Mouse (Mus musculus): ENCODE data around the gene Atp6v1g1. TPM values are rescaled to one million over a fixed set of nuclear protein-coding genes. Genes with fewer than 3 reads are reported as not detected.

The Atp6v1g1 gene
- total and polyA plus RNA-seq, 3 experiments = 78.7 to 143 (median 95.1) TPM

DNA sequence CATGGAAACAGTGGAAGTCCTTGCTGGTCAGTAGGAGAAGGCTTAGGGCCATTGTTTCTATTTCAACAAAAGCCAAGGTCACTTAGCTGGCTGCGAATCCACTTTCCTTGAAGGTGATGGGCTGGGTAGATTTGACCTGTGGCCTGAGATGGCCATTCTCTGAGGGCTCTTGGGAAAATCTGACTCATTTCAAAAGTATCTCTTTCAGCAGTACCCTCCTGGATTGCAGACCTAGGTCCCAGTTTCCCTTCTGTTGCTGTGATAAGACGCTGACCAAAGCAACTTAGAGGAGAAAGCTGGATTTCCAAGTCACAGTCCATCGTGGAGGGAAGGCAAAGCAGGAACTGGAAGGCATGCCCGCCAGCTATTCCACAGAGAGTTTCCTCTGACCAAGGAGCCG, 40.6 kb upstream of the Atp6v1g1 start:
- H3K79me2 ChIP-seq (replicated peaks; ENCODE audit: control insufficient read depth, extremely low read depth, insufficient read depth, poor library complexity, severe bottlenecking) = no peaks in the 10 kb centered on the region
- H3K36me3 ChIP-seq (replicated peaks in 1 of 2; ENCODE audit: control insufficient read depth in 1 of 2, insufficient read depth in 1 of 2, low read length in 1 of 2) = no peaks in the 10 kb centered on the region
- TF ChIP-seq JUN (IDR thresholded peaks at IDR 0.05; ENCODE audit: insufficient read depth, low read depth, low read length) (peak; percentile 42), EP300 (IDR thresholded peaks at IDR 0.05; ENCODE audit: low read length) (peak; percentile 39; the same call in 1 of the 2 replicates), JUND (conservative IDR thresholded peaks at IDR 0.05; ENCODE audit: low read depth, low read length) (peak; percentile 77), ZC3H11A (IDR thresholded peaks at IDR 0.05; ENCODE audit: low read depth, low read length) (no peak), ZKSCAN1 (IDR thresholded peaks at IDR 0.05; ENCODE audit: borderline replicate concordance, low read depth, low read length) (no peak), IRF4 (IDR thresholded peaks at IDR 0.05; ENCODE audit: low read depth, low read length) (peak; percentile 86)
- dilution Hi-C loops (cut with MboI; ENCODE audit: extremely low pct_ligation_motif_present, extremely low pct_unique_long_range_greater_than_20kb, low sequenced_read_pairs) (no loop called here), in situ Hi-C loops (cut with MboI; ENCODE audit: low pct_ligation_motif_present, low pct_unique_long_range_greater_than_20kb, low sequenced_read_pairs) (loop anchor here (5.0 kb wide), 1 partner anchor 58 kb away; no protein-coding TSS in a partner anchor)
- peak overlapping the region; percentile 11; the same call in 1 of the 2 replicates for H3K4me2 ChIP-seq (ENCODE audit: insufficient read depth, low read depth, poor library complexity, severe bottlenecking)
- peaks cover 0 to 5% of the 10 kb centered on the region in 2 experiments; a peak in 1 of 4 replicates for H3K4me1 ChIP-seq (ENCODE audit: control insufficient read depth in 1 of 2, insufficient read depth in 2 of 2)
- H3K27me3 ChIP-seq (replicated peaks) = peaks cover 14% of the 10 kb centered on the region
- no peak overlapping the region for H3K27ac ChIP-seq (ENCODE audit: insufficient read depth, low read depth)
- H3K4me3 ChIP-seq (replicated peaks in 1 of 3; ENCODE audit: low read depth in 2 of 3, low read length in 2 of 3, poor library complexity in 1 of 3) = no peak overlapping the region
- no peaks in the 10 kb centered on the region for H3K9me3 ChIP-seq (replicated peaks; ENCODE audit: low read length)
- DNase-seq (ENCODE audit: extremely low read depth) = no peak
- H3K9ac ChIP-seq (ENCODE audit: insufficient read depth, low read depth) = no peak overlapping the region

DNA sequence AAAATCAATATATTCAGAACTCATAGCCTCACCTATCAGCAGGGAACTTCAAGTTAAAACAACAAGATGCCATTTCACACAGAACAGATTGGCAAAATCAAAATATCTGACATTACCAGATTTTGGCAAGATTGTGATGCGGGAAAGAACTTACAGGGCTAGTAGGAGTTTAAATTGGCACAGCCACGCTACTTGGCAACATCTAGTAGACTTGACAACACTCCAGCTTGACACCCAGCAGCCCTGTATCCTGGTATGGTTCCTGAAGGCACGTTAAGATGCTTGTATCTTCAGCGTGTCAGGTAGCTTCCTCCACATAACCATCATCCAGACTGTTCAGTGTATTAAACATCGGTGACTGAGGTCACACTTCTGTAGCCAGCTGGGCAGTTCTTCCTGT, 37.1 kb upstream of the Atp6v1g1 start:
- Histone ChIP-seq H3K9me3 (replicated peaks; ENCODE audit: low read length) (peaks cover 3% of the 10 kb centered on the region), H3K9ac (ENCODE audit: insufficient read depth, low read depth) (no peak overlapping the region), H3K27ac (ENCODE audit: insufficient read depth, low read depth) (no peak overlapping the region), H3K4me2 (ENCODE audit: insufficient read depth, low read depth, poor library complexity, severe bottlenecking) (no peak overlapping the region), H3K4me1 (ENCODE audit: control insufficient read depth in 1 of 2, insufficient read depth in 2 of 2) (peaks cover 0 to 5% of the 10 kb centered on the region in 2 experiments; a peak in 1 of 4 replicates), H3K36me3 (replicated peaks in 1 of 2; ENCODE audit: control insufficient read depth in 1 of 2, insufficient read depth in 1 of 2, low read length in 1 of 2) (no peaks in the 10 kb centered on the region), H3K27me3 (replicated peaks) (no peaks in the 10 kb centered on the region), H3K4me3 (replicated peaks in 1 of 3; ENCODE audit: low read depth in 2 of 3, low read length in 2 of 3, poor library complexity in 1 of 3) (no peak overlapping the region), H3K79me2 (replicated peaks; ENCODE audit: control insufficient read depth, extremely low read depth, insufficient read depth, poor library complexity, severe bottlenecking) (no peaks in the 10 kb centered on the region)
- DNase-seq (ENCODE audit: extremely low read depth) = no peak
- no peak for TF ChIP-seq KAT2A (IDR thresholded peaks at IDR 0.05; ENCODE audit: insufficient replicate concordance, low read length)
- TF ChIP-seq BHLHE40 (IDR thresholded peaks at IDR 0.05; ENCODE audit: low read depth, low read length) = no peak
- no peak for TF ChIP-seq ZNF384 (IDR thresholded peaks at IDR 0.05; ENCODE audit: low read depth, low read length)
- TF ChIP-seq SIN3A (IDR thresholded peaks at IDR 0.05; ENCODE audit: low read length) = no peak
- no peak for TF ChIP-seq ETS1 (conservative IDR thresholded peaks at IDR 0.05; ENCODE audit: low read depth, low read length)
- no peak for TF ChIP-seq EP300 (IDR thresholded peaks at IDR 0.05; ENCODE audit: low read length)
- TF ChIP-seq PAX5 (IDR thresholded peaks at IDR 0.05; ENCODE audit: low read length) = no peak
- TF ChIP-seq CHD2 (IDR thresholded peaks at IDR 0.05; ENCODE audit: low read length) = no peak
- in situ Hi-C loops (cut with MboI; ENCODE audit: low pct_ligation_motif_present, low pct_unique_long_range_greater_than_20kb, low sequenced_read_pairs) (no loop called here), dilution Hi-C loops (cut with MboI; ENCODE audit: extremely low pct_ligation_motif_present, extremely low pct_unique_long_range_greater_than_20kb, low sequenced_read_pairs) (no loop called here)

DNA sequence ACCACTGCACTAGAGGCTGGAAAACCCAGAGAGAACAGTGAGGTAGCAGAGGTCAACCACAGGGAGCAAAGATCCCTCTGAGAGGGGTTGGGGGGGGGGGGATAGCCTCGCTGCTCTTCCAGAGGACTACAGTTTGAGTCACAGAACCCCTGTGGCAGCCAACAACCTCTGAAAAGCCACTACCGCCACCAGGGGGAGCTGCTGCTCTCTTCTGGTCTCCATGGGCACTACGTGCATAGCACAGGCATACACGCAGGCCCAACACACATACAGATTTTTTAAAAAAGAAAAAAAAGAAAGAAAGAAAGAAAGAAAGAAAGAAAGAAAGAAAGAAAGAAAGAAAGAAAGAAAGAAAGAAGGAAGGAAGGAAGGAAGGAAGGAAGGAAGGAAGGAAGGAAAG, 36.3 kb upstream of the Atp6v1g1 start:
- DNase-seq (ENCODE audit: extremely low read depth) = peak; percentile 83

More for the DNA sequence above, 36.3 kb upstream of the Atp6v1g1 start:
- in situ Hi-C loops (cut with MboI; ENCODE audit: low pct_ligation_motif_present, low pct_unique_long_range_greater_than_20kb, low sequenced_read_pairs) (no loop called here), dilution Hi-C loops (cut with MboI; ENCODE audit: extremely low pct_ligation_motif_present, extremely low pct_unique_long_range_greater_than_20kb, low sequenced_read_pairs) (no loop called here)
- Histone ChIP-seq H3K27me3 (replicated peaks) (no peaks in the 10 kb centered on the region), H3K79me2 (replicated peaks; ENCODE audit: control insufficient read depth, extremely low read depth, insufficient read depth, poor library complexity, severe bottlenecking) (no peaks in the 10 kb centered on the region), H3K4me3 (replicated peaks in 1 of 3; ENCODE audit: low read depth in 2 of 3, low read length in 2 of 3, poor library complexity in 1 of 3) (no peak overlapping the region), H3K4me1 (ENCODE audit: control insufficient read depth in 1 of 2, insufficient read depth in 2 of 2) (peaks cover 3 to 7% of the 10 kb centered on the region in 2 experiments; a peak in 2 of 4 replicates), H3K4me2 (ENCODE audit: insufficient read depth, low read depth, poor library complexity, severe bottlenecking) (no peak overlapping the region), H3K27ac (ENCODE audit: insufficient read depth, low read depth) (no peak overlapping the region), H3K9ac (ENCODE audit: insufficient read depth, low read depth) (no peak overlapping the region), H3K9me3 (replicated peaks; ENCODE audit: low read length) (peaks cover 3% of the 10 kb centered on the region), H3K36me3 (replicated peaks in 1 of 2; ENCODE audit: control insufficient read depth in 1 of 2, insufficient read depth in 1 of 2, low read length in 1 of 2) (no peaks in the 10 kb centered on the region)
- TF ChIP-seq SMC3 (IDR thresholded peaks at IDR 0.05; ENCODE audit: low read depth, low read length) (peak; percentile 87), RAD21 (IDR thresholded peaks at IDR 0.05; ENCODE audit: low read depth, low read length) (peak; percentile 76), CTCF (conservative IDR thresholded peaks at IDR 0.05 in 1 of 2, IDR thresholded peaks at IDR 0.05 in 1 of 2; ENCODE audit: low read depth in 2 of 2, low read length in 2 of 2) (peak in 1 of 2 experiments; percentile 82; a peak in 3 of 4 replicates), CHD2 (IDR thresholded peaks at IDR 0.05; ENCODE audit: low read length) (no peak), MAX (IDR thresholded peaks at IDR 0.05; ENCODE audit: low read length) (no peak), ZC3H11A (IDR thresholded peaks at IDR 0.05; ENCODE audit: low read depth, low read length) (peak; percentile 42), ZNF384 (IDR thresholded peaks at IDR 0.05; ENCODE audit: low read depth, low read length) (0 out of 2 replicates have a peak, but pooled peaks have one; percentile 24), IRF4 (IDR thresholded peaks at IDR 0.05; ENCODE audit: low read depth, low read length) (peak; percentile 57; the same call in 1 of the 2 replicates), ZKSCAN1 (IDR thresholded peaks at IDR 0.05; ENCODE audit: borderline replicate concordance, low read depth, low read length) (no peak), JUN (IDR thresholded peaks at IDR 0.05; ENCODE audit: insufficient read depth, low read depth, low read length) (no peak), HCFC1 (IDR thresholded peaks at IDR 0.05; ENCODE audit: low read depth, low read length) (no peak), TCF12 (IDR thresholded peaks at IDR 0.05; ENCODE audit: low read depth, low read length) (no peak), POLR2AphosphoS2 (IDR thresholded peaks at IDR 0.05; ENCODE audit: low read depth, low read length) (no peak), NELFE (IDR thresholded peaks at IDR 0.05; ENCODE audit: low read depth, low read length) (no peak), MAFK (IDR thresholded peaks at IDR 0.05; ENCODE audit: insufficient replicate concordance, low read length) (no peak), JUND (conservative IDR thresholded peaks at IDR 0.05; ENCODE audit: low read depth, low read length) (no peak), NRF1 (IDR thresholded peaks at IDR 0.05; ENCODE audit: low read depth, low read length) (no peak)

Data from CH12.LX (cell line).